Mouse (Mus musculus): ENCODE results near the gene Steap3. TPM values are rescaled to one million over a fixed set of nuclear protein-coding genes. Genes with fewer than 3 reads are reported as not detected.
A peak's percentile ranks its signal among the peaks of the same experiment; 100 is the strongest.

Gene Steap3
- polyA plus RNA-seq, 1 experiment: 67.0 TPM

GRCm38 (mm10) chr1:120270882-120271281 is 1.6 kb downstream of the Steap3 start:
- WGBS: 74% methylated on average over 3 of the region's 3 CpGs

DNA sequence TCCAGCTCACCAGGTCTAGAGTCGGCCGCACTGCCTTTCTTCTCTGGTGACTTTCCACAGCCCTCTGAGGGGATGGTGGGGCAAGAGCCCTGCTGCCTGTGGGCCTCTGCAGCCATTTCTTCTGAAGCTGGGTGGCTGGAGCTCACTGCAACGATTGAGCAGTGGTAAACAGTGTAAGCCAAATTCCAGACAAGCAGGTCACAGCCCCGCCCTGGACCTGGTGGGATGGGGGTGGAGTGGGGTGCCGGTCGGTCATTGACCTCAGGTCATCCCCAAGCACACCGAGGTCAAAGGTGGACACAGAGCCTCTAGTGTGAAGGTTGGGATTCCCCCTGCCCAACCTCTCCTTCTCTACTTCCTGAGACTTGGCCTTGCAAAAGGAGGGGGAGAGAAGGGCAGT is 2.4 kb downstream of the Steap3 start:
- Histone ChIP-seq H3K4me3 (replicated peaks; ENCODE audit: extremely low read depth, low read depth, low read length) (no peak overlapping the region), H3K4me1 (ENCODE audit: control insufficient read depth, insufficient read depth, low read length) (peaks cover 3% of the 10 kb centered on the region)
- no peak for TF ChIP-seq CTCF (IDR thresholded peaks at IDR 0.05; ENCODE audit: insufficient read depth, low read length)
- no peak for TF ChIP-seq POLR2A (IDR thresholded peaks at IDR 0.05; ENCODE audit: borderline replicate concordance, extremely low read depth, low read depth, low read length)
- WGBS: 66% methylated on average over 7 of the region's 7 CpGs
- no peak for DNase-seq

More at GRCm38 (mm10) chr1:120270882-120271281, 1.6 kb downstream of the Steap3 start:
- no peak for DNase-seq
- TF ChIP-seq CTCF (IDR thresholded peaks at IDR 0.05; ENCODE audit: insufficient read depth, low read length) (no peak), POLR2A (IDR thresholded peaks at IDR 0.05; ENCODE audit: borderline replicate concordance, extremely low read depth, low read depth, low read length) (no peak)
- Histone ChIP-seq H3K4me3 (replicated peaks; ENCODE audit: extremely low read depth, low read depth, low read length) (no peak overlapping the region), H3K4me1 (ENCODE audit: control insufficient read depth, insufficient read depth, low read length) (no peaks in the 10 kb centered on the region)

DNA sequence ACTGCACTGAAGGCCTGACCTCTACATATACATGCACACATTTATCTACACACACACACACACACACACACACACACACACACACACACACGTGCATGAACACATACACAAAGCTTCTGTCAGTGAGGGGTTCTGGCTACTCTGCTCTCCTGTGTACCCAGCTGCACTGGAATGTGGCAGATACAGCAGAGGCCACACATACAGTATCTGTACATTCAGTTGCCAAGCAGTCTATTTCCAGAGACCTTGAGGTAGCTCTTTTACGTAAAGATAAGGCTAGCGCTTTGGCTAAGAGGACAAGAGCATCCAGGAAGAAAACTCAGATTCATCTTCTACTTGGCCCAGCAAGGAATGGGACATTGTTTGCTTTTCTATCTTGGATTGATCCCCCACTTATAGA is 4.9 kb downstream of the Steap3 start:
- TF ChIP-seq CTCF (IDR thresholded peaks at IDR 0.05; ENCODE audit: insufficient read depth, low read length): no peak
- no peak for TF ChIP-seq POLR2A (IDR thresholded peaks at IDR 0.05; ENCODE audit: borderline replicate concordance, extremely low read depth, low read depth, low read length)
- DNase-seq: no peak
- 82% methylated on average over 3 of the region's 3 CpGs for WGBS
- H3K4me1 ChIP-seq (ENCODE audit: control insufficient read depth, insufficient read depth, low read length): peaks cover 3% of the 10 kb centered on the region
- no peak overlapping the region for H3K4me3 ChIP-seq (replicated peaks; ENCODE audit: extremely low read depth, low read depth, low read length)

DNA sequence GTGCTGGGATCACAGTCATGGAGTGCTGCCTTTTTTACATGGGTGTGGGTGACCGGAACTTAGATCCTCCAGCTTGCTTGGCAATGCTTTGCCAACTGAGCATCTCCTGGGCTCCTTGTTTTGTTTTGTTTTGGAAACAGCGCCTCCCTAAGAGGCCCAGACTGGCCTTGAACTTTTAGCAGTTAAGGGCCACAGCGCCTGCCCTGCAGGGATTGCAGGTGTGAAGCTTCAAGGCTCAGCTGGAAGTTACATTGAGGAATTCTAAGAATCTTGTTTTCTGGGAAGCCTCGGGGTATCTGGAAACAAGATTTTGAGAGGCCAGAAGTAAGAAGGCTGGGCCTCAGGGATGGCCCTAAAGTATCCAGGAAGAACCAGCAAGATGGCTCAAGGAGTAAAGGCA is 6.0 kb downstream of the Steap3 start:
- peaks cover 3% of the 10 kb centered on the region for H3K4me1 ChIP-seq (ENCODE audit: control insufficient read depth, insufficient read depth, low read length)
- WGBS: 58% methylated on average over 4 of the region's 4 CpGs
- TF ChIP-seq POLR2A (IDR thresholded peaks at IDR 0.05; ENCODE audit: borderline replicate concordance, extremely low read depth, low read depth, low read length): no peak
- no peak for TF ChIP-seq CTCF (IDR thresholded peaks at IDR 0.05; ENCODE audit: insufficient read depth, low read length)
- DNase-seq: no peak
- H3K4me3 ChIP-seq (replicated peaks; ENCODE audit: extremely low read depth, low read depth, low read length): no peak overlapping the region

GRCm38 (mm10) chr1:120264861-120265686 is 7.4 kb downstream of the Steap3 start:
- TF ChIP-seq CTCF (IDR thresholded peaks at IDR 0.05; ENCODE audit: insufficient read depth, low read length): no peak
- TF ChIP-seq POLR2A (IDR thresholded peaks at IDR 0.05; ENCODE audit: borderline replicate concordance, extremely low read depth, low read depth, low read length): peak; percentile 52; the same call in 1 of the 2 replicates
- 0% methylated on average over 40 of the region's 40 CpGs for WGBS
- peak; percentile 85 for DNase-seq
- Histone ChIP-seq H3K4me1 (ENCODE audit: control insufficient read depth, insufficient read depth, low read length) (peaks cover 3% of the 10 kb centered on the region), H3K4me3 (replicated peaks; ENCODE audit: extremely low read depth, low read depth, low read length) (peak overlapping the region; percentile 89)

DNA sequence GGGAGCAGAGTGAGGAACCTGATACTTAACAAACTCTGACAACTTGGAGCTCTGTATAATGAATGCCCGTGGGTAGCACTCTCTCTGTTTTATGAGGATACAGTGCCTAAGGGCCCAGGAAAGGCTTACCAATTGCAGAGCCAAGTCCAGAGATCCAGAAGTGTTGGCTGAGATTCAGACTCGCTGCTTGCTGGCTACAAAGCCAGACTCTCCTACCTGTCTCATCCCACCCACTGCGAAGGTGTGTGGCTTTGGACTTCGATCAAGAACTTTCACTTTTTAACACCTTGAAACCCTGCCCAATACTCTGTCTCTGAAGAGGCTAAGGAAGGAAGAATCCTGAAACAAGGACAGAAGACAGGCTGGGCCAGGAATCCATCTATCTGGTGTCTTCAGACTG is 9.3 kb downstream of the Steap3 start:
- Histone ChIP-seq H3K4me3 (replicated peaks; ENCODE audit: extremely low read depth, low read depth, low read length) (no peak overlapping the region), H3K4me1 (ENCODE audit: control insufficient read depth, insufficient read depth, low read length) (peaks cover 3% of the 10 kb centered on the region)
- TF ChIP-seq POLR2A (IDR thresholded peaks at IDR 0.05; ENCODE audit: borderline replicate concordance, extremely low read depth, low read depth, low read length) (no peak), CTCF (IDR thresholded peaks at IDR 0.05; ENCODE audit: insufficient read depth, low read length) (no peak)
- no peak for DNase-seq
- 79% methylated on average over 4 of the region's 4 CpGs for WGBS

GRCm38 (mm10) chr1:120261166-120261565 is 11.3 kb downstream of the Steap3 start:
- TF ChIP-seq POLR2A (IDR thresholded peaks at IDR 0.05; ENCODE audit: borderline replicate concordance, extremely low read depth, low read depth, low read length) (no peak), CTCF (IDR thresholded peaks at IDR 0.05; ENCODE audit: insufficient read depth, low read length) (no peak)
- Histone ChIP-seq H3K4me1 (ENCODE audit: control insufficient read depth, insufficient read depth, low read length) (peaks cover 3% of the 10 kb centered on the region), H3K4me3 (replicated peaks; ENCODE audit: extremely low read depth, low read depth, low read length) (no peak overlapping the region)
- DNase-seq: no peak
- WGBS: 91% methylated on average over 5 of the region's 5 CpGs

GRCm38 (mm10) chr1:120259249-120259648 is 13.3 kb downstream of the Steap3 start:
- no peak for TF ChIP-seq POLR2A (IDR thresholded peaks at IDR 0.05; ENCODE audit: borderline replicate concordance, extremely low read depth, low read depth, low read length)
- no peak for TF ChIP-seq CTCF (IDR thresholded peaks at IDR 0.05; ENCODE audit: insufficient read depth, low read length)
- 74% methylated on average over 7 of the region's 7 CpGs for WGBS
- no peaks in the 10 kb centered on the region for H3K4me1 ChIP-seq (ENCODE audit: control insufficient read depth, insufficient read depth, low read length)
- no peak overlapping the region for H3K4me3 ChIP-seq (replicated peaks; ENCODE audit: extremely low read depth, low read depth, low read length)
- DNase-seq: no peak

- Histone ChIP-seq H3K4me3 (replicated peaks; ENCODE audit: extremely low read depth, low read depth, low read length) (no peak overlapping the region), H3K4me1 (ENCODE audit: control insufficient read depth, insufficient read depth, low read length) (no peaks in the 10 kb centered on the region)
- no peak for TF ChIP-seq CTCF (IDR thresholded peaks at IDR 0.05; ENCODE audit: insufficient read depth, low read length)
- TF ChIP-seq POLR2A (IDR thresholded peaks at IDR 0.05; ENCODE audit: borderline replicate concordance, extremely low read depth, low read depth, low read length): no peak
- no peak for DNase-seq
- WGBS: 38% methylated on average over 9 of the region's 9 CpGs
These were observed 13.8 kb downstream of the Steap3 start for GRCm38 (mm10) chr1:120258744-120259143.

DNA sequence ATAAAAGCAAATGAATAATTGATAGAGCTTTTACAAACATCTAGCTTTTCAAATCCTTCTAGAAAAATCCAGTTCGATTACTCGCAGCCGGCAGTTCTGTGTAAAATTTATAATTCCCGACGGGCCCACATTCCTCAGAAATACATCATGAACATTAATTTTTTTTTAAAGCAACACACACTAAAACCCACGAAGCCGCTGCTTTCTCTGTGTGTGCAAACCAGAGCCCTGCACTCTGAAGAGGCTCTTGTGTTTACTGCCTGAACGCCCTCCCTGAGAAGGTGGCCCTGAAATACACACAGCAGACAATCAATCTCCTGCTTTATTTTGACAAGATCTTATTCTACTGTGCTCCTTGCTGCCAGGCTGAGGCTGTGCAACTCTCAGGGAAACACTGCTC is 14.3 kb downstream of the Steap3 start:
- H3K4me1 ChIP-seq (ENCODE audit: control insufficient read depth, insufficient read depth, low read length): no peaks in the 10 kb centered on the region
- H3K4me3 ChIP-seq (replicated peaks; ENCODE audit: extremely low read depth, low read depth, low read length): no peak overlapping the region
- 44% methylated on average over 8 of the region's 8 CpGs for WGBS
- no peak for DNase-seq
- no peak for TF ChIP-seq POLR2A (IDR thresholded peaks at IDR 0.05; ENCODE audit: borderline replicate concordance, extremely low read depth, low read depth, low read length)
- no peak for TF ChIP-seq CTCF (IDR thresholded peaks at IDR 0.05; ENCODE audit: insufficient read depth, low read length)

Data from lung, adult 2 months (tissue).